Mouse (Mus musculus) retina, embryonic 14.5 days (tissue): Measurements from ENCODE around the gene Map2k1.

Experiments
- DNase-seq: peaks from one replicate; pipeline ENCODE4 v3.0.0-alpha.2; 2015; ENCODE audit warnings: low spot score

Gene Map2k1

DNA sequence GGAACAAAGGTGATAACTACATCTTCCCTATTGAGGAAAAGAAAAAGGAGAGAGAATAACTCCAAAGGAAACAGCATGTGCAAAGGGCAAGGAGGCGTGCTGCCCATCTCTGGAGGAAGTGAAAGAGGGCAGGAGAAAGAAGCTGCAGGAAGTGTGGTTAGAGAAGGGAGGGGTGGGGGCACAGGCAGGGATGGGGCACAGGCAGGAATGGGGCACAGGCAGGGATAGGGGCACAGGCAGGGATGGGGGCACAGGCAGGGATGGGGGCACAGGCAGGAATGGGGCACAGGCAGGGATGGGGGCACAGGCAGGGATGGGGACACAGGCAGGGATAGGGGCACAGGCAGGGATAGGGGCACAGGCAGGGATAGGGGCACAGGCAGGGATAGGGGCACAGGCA is 4.1 kb downstream of the Map2k1 start:
- DNase-seq = no peak

DNA sequence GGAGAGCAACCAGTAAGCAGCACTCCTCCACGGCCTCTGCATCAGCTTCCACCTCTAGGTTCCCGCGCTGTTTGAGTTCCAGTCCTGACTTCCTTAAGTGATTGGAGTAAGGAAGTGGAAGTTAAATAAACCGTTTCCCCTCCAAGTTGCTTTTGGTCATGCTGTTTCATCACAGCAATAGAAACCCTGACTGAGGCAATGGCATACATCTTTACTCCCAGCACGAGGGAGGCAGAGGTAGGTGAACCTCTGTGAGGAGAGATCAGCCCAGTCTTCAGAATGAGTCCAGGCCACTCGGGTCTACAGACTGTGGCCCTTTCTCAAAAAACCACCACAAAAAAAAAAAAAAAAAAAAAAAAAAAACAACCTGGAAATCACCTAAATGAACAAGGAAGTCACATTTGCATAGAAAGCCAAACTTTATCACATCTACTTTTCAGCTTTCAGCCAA is 11.0 kb downstream of the Map2k1 start:
- DNase-seq = no peak

DNA sequence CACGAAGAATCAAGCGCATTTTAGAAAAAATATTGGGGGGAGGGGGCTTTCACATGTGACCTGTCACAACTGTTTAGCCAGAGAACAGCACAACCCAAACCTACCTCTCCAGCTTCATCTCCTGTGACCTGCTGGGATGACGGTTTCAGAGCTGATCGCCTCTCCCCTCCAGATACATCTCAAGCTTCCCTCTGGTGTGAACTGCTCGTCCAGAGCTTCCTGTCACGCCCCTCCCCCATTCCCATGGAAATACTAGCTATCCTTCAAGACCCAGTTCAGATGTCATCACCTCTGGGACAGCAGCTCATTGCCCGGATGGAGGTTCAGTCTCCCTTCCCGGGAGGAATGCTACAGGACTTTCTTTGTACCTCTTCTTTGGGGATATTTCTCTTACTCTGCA is 12.8 kb downstream of the Map2k1 start:
- peak; percentile 39 for DNase-seq

DNA sequence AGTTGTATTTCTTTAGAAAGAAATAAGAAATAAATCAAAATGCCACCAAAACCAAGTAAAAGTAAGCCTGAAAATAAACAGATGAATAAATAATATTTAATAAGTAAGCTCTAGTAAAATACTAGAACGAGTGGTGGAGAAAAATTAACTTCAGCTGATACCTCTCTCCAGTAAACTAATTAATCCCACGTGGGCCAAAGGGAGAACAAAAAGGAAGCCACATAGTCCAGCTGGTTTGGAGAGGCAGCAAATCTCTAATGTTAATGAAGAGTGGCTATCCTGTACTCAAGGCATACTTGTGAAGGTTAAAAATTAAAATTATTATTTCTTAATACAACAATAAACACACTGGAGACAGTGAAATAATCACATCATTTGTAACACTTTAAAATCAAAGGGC is 13.3 kb downstream of the Map2k1 start:
- DNase-seq = no peak

DNA sequence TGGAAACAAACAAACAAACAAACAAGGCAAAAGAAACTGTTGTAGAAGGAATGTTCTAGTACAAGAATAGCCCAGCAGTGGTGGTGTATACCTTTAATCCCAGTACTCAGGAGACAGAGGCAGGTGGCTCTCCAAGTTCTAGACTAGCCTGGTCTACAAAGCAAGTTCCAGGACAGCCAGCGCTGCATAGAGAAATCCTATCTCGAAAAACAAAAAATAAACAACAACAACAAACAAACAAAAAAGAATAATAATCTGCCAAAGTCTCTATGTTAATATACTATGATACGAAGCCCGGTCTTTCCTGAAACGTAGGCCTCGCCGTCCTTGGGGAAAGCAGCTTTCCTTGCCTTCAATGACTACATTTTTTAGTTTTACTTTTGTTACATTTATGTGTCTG is 17.4 kb downstream of the Map2k1 start:
- no peak for DNase-seq

DNA sequence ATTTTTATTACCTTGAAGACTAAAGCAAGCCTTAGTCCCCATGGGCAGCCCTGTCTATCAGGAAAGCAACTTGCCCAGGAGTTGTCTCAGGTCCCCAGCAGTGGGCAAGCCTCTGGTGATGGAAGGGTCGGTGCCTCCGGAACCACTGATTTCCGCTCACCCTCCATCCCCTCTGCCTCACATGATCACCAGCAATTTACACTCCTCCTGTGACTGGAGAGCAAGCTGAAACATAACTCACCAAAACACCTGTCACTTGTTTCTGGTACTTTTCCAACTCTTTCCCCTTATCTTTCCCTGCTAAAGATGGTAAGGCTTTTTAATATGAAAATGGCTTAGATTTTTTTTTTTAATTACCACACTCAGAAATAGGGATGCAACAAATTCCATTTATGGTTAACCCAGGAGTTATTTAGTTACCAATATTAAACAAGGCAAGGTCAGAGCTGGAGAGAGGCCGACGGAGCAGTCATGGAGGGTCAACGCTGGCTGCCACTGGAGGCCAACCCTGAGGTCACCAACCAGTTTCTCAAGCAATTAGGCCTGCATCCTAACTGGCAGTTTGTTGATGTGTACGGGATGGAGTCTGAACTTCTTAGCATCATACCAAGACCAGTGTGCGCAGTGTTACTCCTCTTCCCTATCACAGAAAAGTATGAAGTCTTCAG is 18.5 kb downstream of the Map2k1 start, which contains the start of gene Uchl4:
Gene Uchl4, plus strand, starts transcription at position 434 of the 668 bp plus-strand sequence.
- DNase-seq = no peak

DNA sequence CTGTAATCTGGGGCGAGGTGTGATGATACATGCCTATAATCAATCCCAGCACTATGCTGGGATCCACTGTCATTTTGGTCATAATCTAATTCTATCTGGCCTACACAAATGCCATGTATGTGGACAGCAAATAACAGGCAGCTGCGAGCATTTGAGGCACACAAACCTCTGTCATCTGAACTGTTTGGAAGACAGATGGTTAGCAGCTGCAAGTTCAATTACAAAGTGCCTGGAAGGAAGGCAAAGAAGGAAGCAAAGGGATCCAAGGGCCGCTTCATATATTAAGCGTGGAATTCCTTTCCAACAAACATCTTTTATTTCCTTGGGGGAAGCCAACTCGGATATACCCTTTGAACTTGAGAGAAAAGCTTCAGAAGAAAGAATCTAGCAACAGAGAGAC is 19.8 kb downstream of the Map2k1 start:
- DNase-seq = no peak

DNA sequence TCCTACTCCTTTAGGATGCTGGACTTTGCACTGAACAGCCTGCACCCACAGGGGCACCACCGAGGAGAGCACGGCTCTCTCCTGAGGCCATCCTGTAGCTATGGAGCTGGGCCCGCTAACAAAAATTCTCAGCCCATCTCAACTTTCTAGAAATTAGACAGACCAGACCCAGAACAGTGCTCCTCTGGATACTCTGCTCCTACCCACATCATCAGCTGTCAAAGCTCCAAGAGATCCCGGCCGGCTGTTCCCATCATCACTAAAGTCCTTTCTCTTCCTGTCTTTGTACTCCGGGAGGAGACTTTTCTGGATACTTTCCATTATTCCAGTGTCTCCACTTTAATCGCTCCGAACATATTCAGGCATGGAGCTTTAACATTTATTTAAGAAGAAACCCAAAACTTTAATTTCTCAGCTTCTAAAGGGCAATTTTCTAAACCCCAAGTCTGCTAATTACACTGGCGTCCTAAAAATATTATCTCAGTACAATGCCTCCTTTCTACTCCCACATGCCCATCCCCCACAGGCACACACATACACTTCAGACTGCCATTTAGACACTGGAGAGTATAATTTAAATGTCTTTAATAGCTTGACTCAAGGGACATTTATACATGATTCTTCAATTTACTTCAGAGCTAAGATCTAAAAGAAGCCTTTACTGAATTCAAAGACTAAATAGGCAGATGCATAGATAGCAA is 21.0 kb downstream of the Map2k1 start:
- no peak for DNase-seq

DNA sequence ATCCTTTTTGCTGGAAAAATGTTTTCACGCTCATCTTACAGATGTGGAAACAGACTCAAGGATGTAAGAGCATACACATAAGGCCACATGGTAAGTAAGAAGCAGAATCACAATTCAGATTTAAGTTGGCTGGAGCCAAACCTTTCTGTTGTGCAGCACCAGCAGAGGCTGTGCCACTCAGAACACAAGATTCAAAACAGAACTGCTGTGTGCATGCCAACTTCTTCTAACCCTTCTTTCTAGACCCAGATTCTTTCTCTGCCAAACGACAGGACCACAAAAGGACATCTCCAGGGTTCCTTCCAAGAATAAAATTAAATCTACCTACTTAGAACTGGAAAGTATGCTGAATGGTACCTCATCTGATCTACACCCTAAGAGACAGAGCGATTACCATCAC is 21.8 kb downstream of the Map2k1 start:
- no peak for DNase-seq

DNA sequence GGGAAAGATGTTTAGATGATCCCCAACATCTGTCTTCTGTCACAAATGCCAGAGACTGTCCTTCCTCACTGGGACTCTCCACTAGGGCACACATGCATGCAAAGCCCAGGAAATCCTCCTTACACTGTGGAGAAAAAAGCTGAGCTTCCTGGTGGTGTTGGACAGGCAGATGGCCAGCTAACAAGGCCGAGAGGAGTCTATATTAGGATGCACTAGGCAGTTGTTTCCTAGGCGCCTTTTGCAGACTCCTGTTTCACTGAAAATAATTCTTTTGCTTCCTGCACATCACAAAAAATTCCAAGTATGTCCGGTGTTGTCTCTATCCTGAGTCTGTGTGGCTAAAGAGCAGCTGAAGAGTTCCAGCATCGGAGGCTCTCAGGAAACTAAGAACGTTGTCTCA is 22.3 kb downstream of the Map2k1 start:
- no peak for DNase-seq

DNA sequence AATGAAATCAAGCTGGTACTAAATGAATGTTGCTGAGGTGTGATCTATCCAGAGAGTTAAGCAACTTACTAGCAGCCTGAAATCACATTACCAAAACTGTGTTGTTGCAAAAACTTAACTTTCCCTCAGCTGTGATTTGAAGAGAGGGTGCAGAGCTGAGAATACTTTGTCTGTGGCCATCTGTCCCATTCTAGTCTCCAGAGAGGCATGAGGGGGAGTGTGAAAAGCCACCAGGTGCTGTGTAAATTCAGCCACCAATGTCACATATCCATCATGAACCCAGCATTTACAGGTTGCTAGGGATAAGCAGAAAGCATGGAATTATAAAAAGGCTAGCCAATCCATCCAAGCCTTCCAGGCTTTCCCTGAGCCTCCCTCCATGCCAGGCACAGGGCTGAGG is 24.5 kb downstream of the Map2k1 start:
- DNase-seq = no peak

DNA sequence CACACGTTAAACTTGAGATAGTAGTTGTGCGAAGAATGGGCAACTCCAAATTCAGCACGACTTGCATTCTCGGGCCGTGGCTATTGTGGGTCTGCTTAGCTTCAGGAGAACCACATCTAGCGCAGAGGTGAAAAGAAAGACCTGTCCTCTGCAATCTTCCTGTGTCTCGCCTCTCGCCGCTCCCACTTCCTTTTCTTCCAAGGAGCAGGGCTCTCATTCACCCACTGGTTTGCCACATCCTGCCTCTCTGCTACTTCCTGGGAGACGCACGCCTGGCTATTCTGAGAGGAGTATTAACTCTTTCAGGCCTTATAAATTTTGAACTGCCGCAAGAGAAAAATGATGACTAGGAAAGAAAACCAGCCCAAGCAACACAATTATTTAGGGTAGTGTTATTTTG is 25.7 kb downstream of the Map2k1 start:
- DNase-seq = no peak

DNA sequence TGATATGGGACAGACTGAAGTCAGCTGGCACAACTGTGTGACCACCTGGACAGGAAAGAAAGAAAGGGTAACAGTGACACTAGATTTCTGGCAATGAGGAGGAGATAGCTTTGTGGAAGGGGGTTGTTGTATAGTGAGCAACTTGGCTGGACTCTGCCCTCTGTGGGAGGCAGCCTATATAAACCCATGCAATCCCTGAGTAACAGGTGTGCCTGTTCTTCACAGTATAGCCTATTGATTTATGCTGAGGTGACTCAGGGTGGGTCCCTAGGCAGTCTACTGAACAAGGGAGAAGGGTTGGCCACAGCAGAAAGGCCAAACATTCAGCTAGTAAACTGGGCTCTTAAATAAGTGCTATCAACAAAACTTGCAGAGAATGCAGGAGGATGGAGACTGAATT is 27.6 kb downstream of the Map2k1 start:
- no peak for DNase-seq

DNA sequence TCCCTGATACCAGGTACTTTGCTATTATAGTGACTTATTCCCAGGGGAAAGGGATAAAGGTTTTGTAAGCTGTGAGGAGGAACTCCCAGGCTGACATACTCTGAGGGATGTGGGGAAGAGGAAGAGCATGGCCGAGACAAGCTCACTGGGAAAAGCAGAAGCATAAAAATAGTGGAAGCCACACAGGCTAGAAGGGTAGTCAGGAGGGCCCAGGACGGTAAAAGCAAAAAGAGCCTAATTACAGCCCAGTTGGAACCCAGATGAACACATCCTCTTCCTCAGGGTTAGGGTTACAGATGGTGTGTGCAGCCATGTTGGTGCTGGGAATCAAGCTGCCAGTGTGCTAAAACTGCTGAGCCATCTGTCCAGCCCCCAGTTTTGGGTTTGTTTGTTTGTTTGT is 31.3 kb downstream of the Map2k1 start:
- DNase-seq = no peak

DNA sequence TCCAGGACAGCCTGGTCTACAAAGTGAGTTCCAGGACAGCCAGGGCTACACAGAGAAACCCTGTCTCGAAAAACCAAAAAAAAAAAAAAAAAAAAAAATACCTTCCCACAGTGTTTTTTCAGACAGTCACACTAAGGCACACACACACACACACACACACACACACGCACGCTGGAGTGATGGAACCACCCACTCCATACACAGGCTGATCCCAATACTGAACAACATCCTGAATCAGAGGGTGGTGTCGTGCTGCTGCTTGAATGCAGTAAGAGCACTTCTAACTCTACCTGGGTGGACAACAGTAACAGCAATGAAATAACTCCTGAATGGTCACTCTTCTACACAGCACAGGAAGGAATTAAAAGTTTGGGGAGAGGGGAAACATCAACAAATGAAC is 32.0 kb downstream of the Map2k1 start:
- no peak for DNase-seq

DNA sequence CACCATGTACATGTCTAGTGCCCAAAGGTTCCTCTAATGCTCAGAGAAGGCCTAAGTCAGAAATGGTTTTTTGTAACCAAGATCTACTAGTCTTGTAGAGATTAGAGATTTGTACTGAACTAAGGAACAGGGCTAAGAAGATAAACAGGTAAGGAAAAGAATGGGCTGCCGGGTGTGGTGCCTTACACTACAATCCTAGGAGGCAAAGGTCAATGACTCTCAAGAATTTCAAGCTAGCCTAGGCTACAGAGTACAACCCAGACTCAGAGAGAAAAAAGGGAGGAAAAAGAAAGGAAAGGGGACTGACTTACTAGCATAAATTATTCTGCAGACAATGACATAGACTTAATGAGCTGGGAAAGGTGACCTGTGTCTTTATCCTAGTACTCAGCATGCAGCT is 32.8 kb downstream of the Map2k1 start:
- DNase-seq = no peak

DNA sequence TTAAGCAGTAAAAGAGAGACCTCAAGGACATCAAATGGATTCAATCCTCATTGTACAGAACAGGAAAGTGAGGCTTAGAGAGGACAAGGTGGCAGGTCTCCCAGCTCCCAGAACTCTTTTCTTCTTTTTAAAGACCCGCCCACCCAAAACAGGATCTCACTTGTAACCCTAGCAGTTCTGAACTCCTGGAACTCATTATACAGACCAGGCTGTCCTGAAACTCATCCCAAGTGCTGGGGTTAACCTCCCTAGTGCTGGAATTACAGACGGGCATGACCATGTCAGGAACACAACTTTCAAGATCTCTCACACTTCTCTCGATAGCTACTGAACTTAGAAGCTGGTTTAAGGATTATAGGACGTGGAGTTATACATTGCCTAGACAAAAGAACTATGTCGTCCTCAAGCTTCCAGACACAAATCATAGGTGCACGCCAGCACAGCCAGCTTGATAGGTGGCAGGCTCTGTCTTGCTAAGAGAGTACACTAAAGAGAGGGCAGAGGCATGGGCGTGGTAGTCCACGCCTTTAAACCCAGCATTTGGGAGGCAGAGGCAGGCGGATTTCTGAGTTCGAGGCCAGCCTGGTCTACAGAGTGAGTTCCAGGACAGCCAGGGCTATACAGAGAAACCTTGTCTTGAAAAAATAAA is 33.5 kb downstream of the Map2k1 start:
- DNase-seq = no peak

DNA sequence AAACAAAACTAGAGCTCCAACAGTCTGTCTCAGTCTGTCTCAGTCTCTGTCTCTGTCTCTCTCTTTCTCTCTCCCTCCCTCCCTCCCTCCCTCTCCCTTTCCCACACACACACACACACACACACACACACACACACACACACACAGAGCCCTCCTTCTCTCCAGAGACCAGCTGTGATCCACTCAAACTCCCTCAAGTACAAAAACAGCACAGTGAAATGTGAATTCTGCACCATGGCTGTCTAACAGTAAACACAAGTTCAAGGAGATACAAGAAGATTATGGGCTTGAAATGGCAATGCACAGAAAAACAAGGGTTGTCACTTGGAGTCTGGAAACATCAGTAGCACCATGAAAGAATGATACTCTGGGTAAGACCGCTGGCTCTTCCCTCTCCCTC is 34.1 kb downstream of the Map2k1 start:
- DNase-seq = no peak

DNA sequence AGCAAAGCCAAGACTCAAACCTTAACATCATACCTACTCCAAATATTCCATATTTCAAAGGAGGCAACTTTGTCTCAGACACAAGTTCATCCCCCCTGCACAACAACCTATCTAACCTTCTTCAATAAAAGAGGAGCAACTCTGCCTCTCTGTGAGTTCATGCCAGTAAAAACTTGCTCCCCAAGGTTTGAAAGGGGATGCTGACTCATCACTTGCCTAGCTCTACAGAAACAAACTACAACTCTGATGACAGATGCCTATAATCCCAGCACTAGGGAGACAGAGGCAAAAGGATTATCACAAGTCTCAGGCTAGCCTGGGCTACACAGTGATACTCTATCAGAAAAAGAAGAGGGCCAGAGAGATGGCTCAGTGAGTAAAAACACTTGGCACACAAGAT is 35.5 kb downstream of the Map2k1 start:
- DNase-seq = no peak

DNA sequence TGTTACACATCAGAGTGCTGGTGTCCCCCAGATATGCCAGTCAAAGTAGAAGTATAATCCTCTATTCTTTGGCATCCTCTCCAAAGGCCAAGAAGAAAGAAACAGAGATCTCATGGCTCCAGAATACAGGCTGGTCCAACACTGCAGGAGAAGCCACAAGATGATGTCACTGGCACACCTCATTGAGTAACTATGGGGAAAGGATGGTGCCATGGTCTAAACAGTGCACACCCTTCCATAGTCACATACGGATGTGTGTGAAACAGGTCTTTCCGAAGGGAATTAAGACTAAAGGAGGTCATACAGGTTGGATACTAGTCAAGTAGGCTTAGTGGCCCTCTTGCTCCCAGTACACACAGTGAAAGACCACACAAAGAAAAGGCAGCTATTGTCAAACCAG is 36.8 kb downstream of the Map2k1 start:
- no peak for DNase-seq

DNA sequence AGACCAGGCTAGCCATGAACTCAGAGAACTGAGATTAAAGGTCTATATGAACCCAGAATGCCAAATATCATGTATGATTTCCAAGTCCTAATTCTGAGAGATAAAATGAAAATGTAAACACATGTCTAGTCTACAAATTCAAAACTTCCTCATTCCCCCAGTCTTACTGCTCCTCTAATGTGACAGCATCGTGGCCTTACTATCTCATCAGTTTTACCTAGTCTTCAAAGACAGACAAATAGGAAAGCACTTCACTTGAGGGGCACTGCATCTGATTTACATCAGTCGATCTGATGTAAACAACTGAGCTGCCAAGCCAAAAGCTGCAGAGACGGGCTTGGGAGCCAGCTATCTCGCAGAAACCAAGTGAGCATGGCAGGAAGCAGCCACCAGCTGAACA is 37.3 kb downstream of the Map2k1 start:
- no peak for DNase-seq

DNA sequence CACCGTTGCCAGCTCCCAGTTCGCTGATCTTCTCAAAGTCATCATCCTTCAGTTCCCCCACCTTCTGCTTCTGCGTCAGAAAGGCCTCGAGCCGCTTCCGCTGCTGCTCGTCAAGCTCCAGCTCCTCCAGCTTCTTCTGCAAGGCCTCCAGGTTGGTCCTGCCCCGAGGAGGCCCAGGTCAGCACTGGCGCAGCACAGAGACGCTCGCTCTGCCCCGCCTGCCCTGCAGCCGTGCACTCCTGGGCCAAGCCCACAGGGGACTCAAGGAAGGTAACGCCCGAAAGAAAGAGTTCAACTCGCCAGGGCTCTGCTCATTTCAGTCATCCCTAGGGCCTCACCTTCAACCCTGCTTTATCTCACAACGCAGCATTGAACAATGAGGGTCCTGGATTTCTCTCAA is 39.0 kb downstream of the Map2k1 start:
- no peak for DNase-seq

DNA sequence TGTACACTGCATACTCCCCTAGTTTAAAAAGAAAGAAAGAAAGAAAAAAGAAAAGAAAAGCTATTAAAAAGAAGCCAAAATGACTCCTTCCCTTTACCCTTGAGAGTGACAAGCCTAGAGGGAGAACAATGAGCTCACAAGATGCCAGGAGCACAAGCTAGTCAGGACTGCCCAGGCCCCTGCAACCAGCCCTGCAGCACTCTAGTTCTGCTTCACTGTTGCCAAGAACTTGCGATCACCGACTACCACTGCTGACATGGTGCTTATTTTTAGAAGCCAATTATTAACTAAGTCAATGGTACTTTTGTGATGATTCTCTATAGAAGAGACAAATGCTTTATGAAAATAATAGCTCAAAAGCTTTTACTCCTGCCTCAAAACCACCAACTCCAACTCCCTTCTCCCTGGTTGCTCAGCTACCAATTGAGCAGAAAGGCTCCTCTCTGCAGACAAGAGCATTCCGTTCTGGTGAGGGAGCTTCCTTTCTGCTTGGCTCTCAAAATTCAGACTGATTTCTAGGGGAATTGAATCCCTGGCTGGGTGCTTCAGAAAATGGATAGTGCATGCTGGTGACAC is 45.8 kb downstream of the Map2k1 start:
- DNase-seq = no peak
